Mouse (Mus musculus) hindbrain, postnatal 0 days (tissue): ENCODE measurements around the gene Tusc2. TPM values are rescaled to one million over a fixed set of nuclear protein-coding genes. Genes with fewer than 3 reads are reported as not detected.

Experiments used
- ATAC-seq: fragments of 200-750 bp; cut with Nextera tagmentation; 2 replicates; pipeline ENCODE4 v1.8.0; 2017; ENCODE audit warnings: mild to moderate bottlenecking, moderate TSS enrichment, moderate library complexity
- DNase-seq: peaks from one replicate; pipeline ENCODE4 v3.0.0-alpha.2; 2015; ENCODE audit warnings: low spot score
- H3K27ac ChIP-seq: fragments of 300-500 bp; sonication (generic); 2 replicates; pipeline ENCODE4 v1.5.1; 2014; ENCODE audit warnings: mild to moderate bottlenecking
- H3K27me3 ChIP-seq: fragments of 300-500 bp; sonication (generic); 2 replicates; pipeline ENCODE4 v1.6.1; 2014; ENCODE audit warnings: low read length, mixed read lengths; ENCODE audit not compliant: insufficient read depth
- H3K36me3 ChIP-seq: fragments of 300-500 bp; sonication (generic); 2 replicates; pipeline ENCODE4 v1.6.1; 2014; ENCODE audit warnings: low read length, mixed read lengths; ENCODE audit not compliant: insufficient read depth
- H3K4me1 ChIP-seq: fragments of 300-500 bp; sonication (generic); 2 replicates; pipeline ENCODE4 v1.6.1; 2014; ENCODE audit warnings: antibody characterized with exemption, low read length, mixed read lengths; ENCODE audit not compliant: insufficient read depth
- H3K4me2 ChIP-seq: fragments of 300-500 bp; sonication (generic); 2 replicates; pipeline ENCODE4 v1.6.1; 2014; ENCODE audit warnings: low read depth, mild to moderate bottlenecking, low read length, moderate library complexity, mixed read lengths
- H3K4me3 ChIP-seq: fragments of 300-500 bp; sonication (generic); 2 replicates; pipeline ENCODE4 v1.5.1; 2014; ENCODE audit warnings: low read length
- H3K9ac ChIP-seq: fragments of 300-500 bp; sonication (generic); replicated peaks from 2 replicates; pipeline ENCODE4 v1.6.1; 2014; ENCODE audit warnings: mild to moderate bottlenecking, low read length, moderate library complexity, mixed read lengths
- H3K9me3 ChIP-seq: fragments of 300-500 bp; sonication (generic); 2 replicates; pipeline ENCODE4 v1.6.1; 2016; ENCODE audit warnings: low read length, mixed read lengths
- CTCF ChIP-seq: IDR thresholded peaks from 2 replicates; pipeline ENCODE4 v1.5.1; 2016; ENCODE audit warnings: antibody characterized with exemption, control low read depth, low read depth
- WGBS: fragments of 180-500 bp; shearing (Covaris S2); extraction: QIAGEN DNeasy Blood & Tissue Kit; methylation state at CpG from one replicate; pipeline ENCODE4 v1.1.7; 2014; 5-methylcytosine and 5-hydroxymethylcytosine counted together
- polyA plus RNA-seq: library from polyadenylated mRNA; unstranded; fragments of >200 nt; fragmentation: Nextera tagmentation; extraction: Ambion mirVana; gene quantifications from 2 replicates; pipeline ENCODE4 v1.2.1, GENCODE M21; 2015
- total RNA-seq: library from RNA; depleted of rRNA; stranded (reverse); fragments of >200 nt; gene quantifications from 2 replicates; pipeline ENCODE4 v1.2.3, GENCODE M21; 2014

The Tusc2 gene
- total and polyA plus RNA-seq, 2 experiments from 2014 or later: 115 to 142 TPM

- H3K9me3 ChIP-seq: no peaks in the 10 kb centered on the region
- no peak overlapping the region for H3K27ac ChIP-seq
- DNase-seq (peak; percentile 68), ATAC-seq (peak; percentile 50)
- H3K36me3 ChIP-seq: peaks cover 26% of the 10 kb centered on the region
- H3K27me3 ChIP-seq: no peaks in the 10 kb centered on the region
- peaks cover 2% of the 10 kb centered on the region; the same call in 1 of the 2 replicates for H3K4me1 ChIP-seq
- H3K4me2 ChIP-seq: no peak overlapping the region
- no peak overlapping the region for H3K9ac ChIP-seq
- 63% methylated on average over 11 of the region's 11 CpGs for WGBS
- H3K4me3 ChIP-seq: no peak overlapping the region
- TF ChIP-seq CTCF: no peak
These were observed 30.3 kb downstream of the Tusc2 start for GRCm38 (mm10) chr9:107593101-107593976.

GRCm38 (mm10) chr9:107594281-107595062 lies 31.4 kb downstream of the Tusc2 start:
- no peak overlapping the region for H3K9ac ChIP-seq
- TF ChIP-seq CTCF: no peak
- DNase-seq (no peak), ATAC-seq (no peak)
- H3K4me2 ChIP-seq: no peak overlapping the region
- H3K36me3 ChIP-seq: peaks cover 26% of the 10 kb centered on the region
- no peaks in the 10 kb centered on the region for H3K27me3 ChIP-seq
- H3K27ac ChIP-seq: no peak overlapping the region
- H3K4me3 ChIP-seq: no peak overlapping the region
- H3K4me1 ChIP-seq: no peaks in the 10 kb centered on the region
- H3K9me3 ChIP-seq: no peaks in the 10 kb centered on the region
- WGBS: 69% methylated on average over 8 of the region's 8 CpGs

- no peak for ATAC-seq
- Histone ChIP-seq H3K4me1 (no peaks in the 10 kb centered on the region; the same call in 1 of the 2 replicates), H3K9ac (no peak overlapping the region), H3K4me2 (no peak overlapping the region), H3K36me3 (peaks cover 9% of the 10 kb centered on the region; the same call in 1 of the 2 replicates), H3K9me3 (no peaks in the 10 kb centered on the region), H3K4me3 (no peak overlapping the region), H3K27ac (no peak overlapping the region), H3K27me3 (no peaks in the 10 kb centered on the region)
- DNase-seq: no peak
- 86% methylated on average over 11 of the region's 11 CpGs for WGBS
- no peak for TF ChIP-seq CTCF
These were observed 33.8 kb downstream of the Tusc2 start for GRCm38 (mm10) chr9:107596619-107597569.

GRCm38 (mm10) chr9:107598385-107598784 lies 35.3 kb downstream of the Tusc2 start:
- Histone ChIP-seq H3K27me3 (no peaks in the 10 kb centered on the region), H3K36me3 (0 out of 2 replicates have a peak, but pooled peaks cover 5% of the 10 kb centered on the region), H3K27ac (no peak overlapping the region), H3K9ac (no peak overlapping the region), H3K9me3 (no peaks in the 10 kb centered on the region), H3K4me3 (no peak overlapping the region), H3K4me1 (no peaks in the 10 kb centered on the region; the same call in 1 of the 2 replicates), H3K4me2 (no peak overlapping the region)
- WGBS: 73% methylated on average over 5 of the region's 5 CpGs
- no peak for TF ChIP-seq CTCF
- ATAC-seq (no peak), DNase-seq (no peak)

GRCm38 (mm10) chr9:107599433-107599832 lies 36.4 kb downstream of the Tusc2 start:
- no peak for TF ChIP-seq CTCF
- H3K36me3 ChIP-seq: no peaks in the 10 kb centered on the region

GRCm38 (mm10) chr9:107599842-107600241 lies 36.8 kb downstream of the Tusc2 start:
- 78% methylated on average over 14 of the region's 14 CpGs for WGBS
- DNase-seq (peak; percentile 31), ATAC-seq (no peak)
- H3K4me2 ChIP-seq: no peak overlapping the region
- H3K4me3 ChIP-seq: no peak overlapping the region
- H3K27me3 ChIP-seq: no peaks in the 10 kb centered on the region
- H3K4me1 ChIP-seq: peaks cover 3% of the 10 kb centered on the region; the same call in 1 of the 2 replicates
- no peaks in the 10 kb centered on the region for H3K36me3 ChIP-seq
- no peak for TF ChIP-seq CTCF
- no peak overlapping the region for H3K9ac ChIP-seq
- no peaks in the 10 kb centered on the region for H3K9me3 ChIP-seq
- H3K27ac ChIP-seq: no peak overlapping the region

More at GRCm38 (mm10) chr9:107599433-107599832, 36.4 kb downstream of the Tusc2 start:
- Histone ChIP-seq H3K4me1 (no peaks in the 10 kb centered on the region; the same call in 1 of the 2 replicates), H3K9ac (no peak overlapping the region), H3K9me3 (no peaks in the 10 kb centered on the region), H3K27ac (no peak overlapping the region), H3K27me3 (no peaks in the 10 kb centered on the region), H3K4me2 (no peak overlapping the region), H3K4me3 (no peak overlapping the region)
- no peak for ATAC-seq
- DNase-seq: no peak
- 93% methylated on average over 9 of the region's 9 CpGs for WGBS
